Mouse (Mus musculus) layer of hippocampus, postnatal 14 days (tissue): ENCODE data around the gene Olfr406. TPM values are rescaled to one million over a fixed set of nuclear protein-coding genes. Genes with fewer than 3 reads are reported as not detected.

Experiments
- DNase-seq, 2 experiments: peaks; one replicate each; pipeline ENCODE4 v3.0.0; 2021 to 2022; ENCODE audit warnings: low spot score in 2 of 2, mixed read lengths in 1 of 2
- long read RNA-seq, 2 experiments: library from polyadenylated mRNA; stranded (forward); transcript quantifications; one replicate each; pipeline ENCODE4 v2.0.0; 2021
- total RNA-seq, 2 experiments: library from RNA; stranded (reverse); gene quantifications; 2 replicates each; pipeline ENCODE4 v1.2.3; 2021

The Olfr406 gene
- total RNA-seq: not detected
- long read RNA-seq, experiment 1: 0 reads
- long read RNA-seq, experiment 2: 0 reads

GRCm38 (mm10) chr11:74259508-74259907, at the start of gene Olfr406:
TSS of gene Olfr406 (plus strand) at chr11:74259808.
- no peak for DNase-seq

GRCm38 (mm10) chr11:74211279-74211678, 48.3 kb upstream of the Olfr406 start, which contains the start of gene Olfr43:
TSS of gene Olfr43 (minus strand) at chr11:74211379.
- no peak for DNase-seq

- no peak for DNase-seq
Measured at GRCm38 (mm10) chr11:74241201-74241600, 18.4 kb upstream of the Olfr406 start.

- no peak for DNase-seq
Measured at GRCm38 (mm10) chr11:74283436-74283835, 23.8 kb downstream of the Olfr406 start, which contains the start of gene Olfr59. TSS of gene Olfr59 (plus strand) at chr11:74283736.

GRCm38 (mm10) chr11:74287256-74287655, 27.6 kb downstream of the Olfr406 start:
- no peak for DNase-seq

Other genes starting within 250 kb of the Olfr406 start
- gene Olfr139, start 203.3 kb upstream of the Olfr406 start, total RNA-seq: not detected
- not detected for gene Olfr399, start 203.2 kb upstream of the Olfr406 start, total RNA-seq
- gene Zfp616, start 189.9 kb upstream of the Olfr406 start, total RNA-seq: not detected
- not detected for gene Olfr401, start 146.1 kb upstream of the Olfr406 start, total RNA-seq
- not detected for gene Olfr402, start 106.3 kb upstream of the Olfr406 start, total RNA-seq
- not detected for gene Olfr403, start 73.6 kb upstream of the Olfr406 start, total RNA-seq
- gene Olfr43, start 48.4 kb upstream of the Olfr406 start, total RNA-seq: not detected
- not detected for gene Olfr59, start 23.9 kb downstream of the Olfr406 start, total RNA-seq
- gene Olfr410, start 78.2 kb downstream of the Olfr406 start, total RNA-seq: not detected
- gene Olfr411, start 92.8 kb downstream of the Olfr406 start, total RNA-seq: not detected
- not detected for gene Olfr412, start 102.3 kb downstream of the Olfr406 start, total RNA-seq